Comparison of ENCODE assay signal across 22 mouse cellular contexts in the genomic region with DNA sequence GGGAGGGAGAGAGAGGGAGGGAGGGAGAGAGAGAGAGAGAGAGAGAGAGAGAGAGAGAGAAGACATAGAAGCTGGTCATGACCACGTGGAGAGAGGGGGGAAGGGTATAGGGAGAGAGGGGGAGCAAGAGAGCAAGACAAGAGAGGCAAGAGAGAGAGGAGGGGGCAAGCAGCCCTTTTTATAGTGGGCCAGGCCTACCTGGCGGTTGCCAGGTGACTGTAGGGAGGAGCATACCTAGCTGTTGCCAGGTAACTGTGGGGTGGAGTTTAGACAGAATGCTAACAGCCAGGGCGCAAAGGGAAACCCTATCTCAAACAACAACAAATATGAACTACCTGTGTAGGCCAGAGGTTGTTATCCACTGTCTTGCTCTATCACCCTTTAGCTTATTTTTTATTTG.
"Had no signal": no experiment of that assay in that cellular context is flagged by ENCODE, and none has a peak within 500 bp of the region (broad histone marks: within the 10 kb centered on the region; RNA-seq: fewer than 3 reads in every experiment).

No protein-coding gene starts in this region.

- H3K9me3 ChIP-seq: liver, embryonic 13.5 days; liver, embryonic 15.5 days; lung, embryonic 15.5 days; midbrain, embryonic 13.5 days; midbrain, embryonic 15.5 days; neural tube, embryonic 12.5 days had no signal

- H3K27ac ChIP-seq: liver, embryonic 13.5 days; liver, embryonic 15.5 days; lung, embryonic 15.5 days; macrophage; midbrain, embryonic 13.5 days; midbrain, embryonic 15.5 days; neural tube, embryonic 12.5 days had no signal

- H3K4me2 ChIP-seq: liver, embryonic 13.5 days; liver, embryonic 15.5 days; lung, embryonic 15.5 days; midbrain, embryonic 11.5 days; midbrain, embryonic 13.5 days; midbrain, embryonic 15.5 days; neural tube, embryonic 12.5 days had no signal

- H3K4me1 ChIP-seq: liver, embryonic 15.5 days; lung, embryonic 15.5 days; megakaryocyte, embryonic 14.5 days; midbrain, embryonic 13.5 days; midbrain, embryonic 15.5 days; neural tube, embryonic 12.5 days had no signal

- H3K9ac ChIP-seq: liver, embryonic 13.5 days; liver, embryonic 15.5 days; liver, postnatal 0 days; lung, embryonic 15.5 days; midbrain, embryonic 13.5 days; midbrain, embryonic 15.5 days; neural tube, embryonic 12.5 days had no signal

- DNase-seq: liver, embryonic 13.5 days; liver, postnatal 0 days; lung, adult 2 months; lung, postnatal 14 days; lung, postnatal 36 days; retina, postnatal 1 day; right cerebral cortex, adult 18-20 months; right cerebral cortex, postnatal 25 days; right cerebral cortex, postnatal 4 days; spleen, adult 18-20 months; thymus, adult 2 months; thymus, postnatal 25 days; thymus, postnatal 4 days had no signal

- H3K4me3 ChIP-seq: liver, embryonic 13.5 days; liver, embryonic 15.5 days; lung, embryonic 15.5 days; megakaryocyte, embryonic 14.5 days; midbrain, embryonic 13.5 days; midbrain, embryonic 15.5 days; neural tube, embryonic 12.5 days had no signal

- H3K36me3 ChIP-seq: liver, embryonic 13.5 days; liver, embryonic 15.5 days; lung, embryonic 15.5 days; midbrain, embryonic 13.5 days; midbrain, embryonic 15.5 days; neural tube, embryonic 12.5 days had no signal

- H3K27me3 ChIP-seq: liver, embryonic 13.5 days; liver, embryonic 15.5 days; lung, embryonic 15.5 days; midbrain, embryonic 13.5 days; midbrain, embryonic 15.5 days; neural tube, embryonic 12.5 days had no signal

- ATAC-seq: liver, postnatal 0 days; lung, postnatal 0 days; midbrain, embryonic 13.5 days; midbrain, embryonic 15.5 days had no signal
